Mouse (Mus musculus) ZHBTc4 (cell line): ENCODE measurements around the gene Piwil4.
A peak's percentile ranks its signal among the peaks of the same experiment; 100 is the strongest.
"Not testable (repeated sequence)": the region's sequence is repeated elsewhere in the genome, so short reads cannot be mapped to it uniquely, and the experiment has no call there.

Experiments
- DNase-seq: peaks from one replicate; pipeline ENCODE4 v3.0.0-alpha.2; 2011; ENCODE audit warnings: low read depth, low spot score

Piwil4 gene

GRCm38 (mm10) chr9:14726005-14726404, 14.5 kb downstream of the Piwil4 start:
- no peak for DNase-seq

DNA sequence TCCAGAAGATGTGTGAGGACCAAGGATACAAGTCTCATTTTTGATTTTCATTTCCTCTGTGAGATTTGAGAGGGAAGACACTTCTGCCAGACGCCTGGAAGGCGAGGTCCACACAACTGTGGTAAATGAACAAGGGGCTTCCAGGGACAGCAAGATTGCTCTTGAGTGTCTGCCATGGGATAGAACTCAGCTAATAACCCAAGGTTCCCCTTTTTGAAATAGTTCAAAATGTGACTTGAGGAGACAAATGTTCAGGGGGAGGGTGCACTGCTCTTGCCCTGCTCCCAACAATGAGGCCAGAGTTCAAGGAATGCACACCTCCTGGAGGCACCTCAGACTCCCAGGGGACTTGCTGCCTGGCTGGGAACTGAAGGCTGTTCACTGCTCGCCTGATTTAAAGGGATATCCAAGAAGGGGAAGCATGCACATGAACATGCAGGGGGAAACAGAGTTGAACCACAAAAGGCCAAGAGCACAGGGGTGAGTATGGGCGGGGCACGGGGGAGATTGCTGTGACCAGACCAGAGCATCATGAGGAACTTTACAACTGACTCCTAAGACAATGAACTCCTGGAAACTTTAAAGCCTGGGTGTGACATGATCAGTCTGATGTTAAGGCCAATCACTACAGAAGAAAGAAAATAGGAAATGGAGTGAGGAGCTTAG, 15.6 kb downstream of the Piwil4 start:
- DNase-seq = peak; percentile 41

DNA sequence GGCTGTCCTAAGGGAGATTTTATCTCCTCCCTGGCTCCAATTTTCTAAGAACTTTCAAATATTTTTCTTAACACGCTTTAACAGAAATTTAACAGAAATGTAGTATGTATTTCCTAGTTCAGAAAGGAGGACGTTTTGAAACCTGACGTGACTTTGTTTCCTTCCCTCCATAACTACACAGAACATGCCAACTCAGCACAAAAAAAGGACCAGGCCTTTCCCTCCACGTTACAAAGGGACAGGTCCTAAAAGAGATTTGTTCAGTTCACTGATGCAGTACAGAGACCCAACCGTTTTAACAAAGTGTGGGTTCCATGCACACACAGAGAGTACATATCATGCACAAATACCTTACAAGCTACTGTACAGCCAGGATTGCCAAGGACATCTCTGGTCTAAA, 18.9 kb downstream of the Piwil4 start:
- DNase-seq = no peak

- no peak for DNase-seq
These were observed 20.1 kb downstream of the Piwil4 start for GRCm38 (mm10) chr9:14720384-14720783.

- DNase-seq = no peak
These were observed 22.2 kb downstream of the Piwil4 start for GRCm38 (mm10) chr9:14718332-14718691.

DNA sequence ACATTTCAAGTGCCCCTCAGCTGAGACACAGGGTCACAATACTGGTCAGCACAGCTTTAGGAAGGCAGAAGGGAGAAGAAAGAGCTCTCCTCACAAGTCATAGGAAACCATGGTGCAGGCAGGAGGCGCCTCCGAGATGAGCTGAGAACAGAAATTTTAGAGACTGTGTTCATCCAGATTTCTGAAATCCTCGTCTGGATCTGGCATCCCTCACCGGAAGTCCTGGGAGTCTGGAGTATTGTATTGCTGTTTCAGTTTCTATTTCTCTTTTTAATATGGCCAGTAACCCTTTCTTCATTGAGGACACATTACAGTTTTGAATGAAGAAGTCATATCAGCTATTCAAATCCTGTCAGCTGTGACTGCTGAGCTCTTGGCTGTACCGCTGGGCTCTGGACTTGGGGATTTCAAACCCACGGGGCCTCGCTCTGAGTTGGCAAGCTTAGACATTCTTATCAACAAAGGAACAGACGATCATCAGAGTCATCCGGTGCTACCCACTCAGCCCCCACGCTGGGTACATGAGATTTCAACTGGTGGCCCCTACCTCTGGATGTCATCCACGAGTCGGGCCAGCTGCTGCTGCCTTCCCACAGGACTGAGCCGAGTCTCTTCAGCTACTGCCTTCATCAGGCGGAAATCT, 22.7 kb downstream of the Piwil4 start:
- DNase-seq = no peak

DNA sequence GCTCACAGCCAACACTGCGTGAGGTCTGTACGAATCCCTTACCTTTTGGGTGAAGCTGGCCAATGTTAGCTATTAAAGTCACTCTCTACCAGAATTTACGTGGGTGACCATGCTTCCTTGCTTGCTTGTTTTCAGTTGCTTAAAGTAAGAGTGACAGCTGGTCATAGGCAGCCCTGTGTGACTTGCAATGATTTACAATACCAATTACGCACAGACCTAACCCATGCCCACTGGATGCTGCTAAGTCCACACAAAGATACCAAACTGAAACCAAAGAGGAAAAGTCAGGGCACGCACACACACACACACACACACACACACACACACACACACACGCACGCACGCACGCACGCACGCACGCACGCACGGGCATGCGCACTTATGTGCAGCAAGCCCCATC, 25.3 kb downstream of the Piwil4 start:
- no peak for DNase-seq

DNA sequence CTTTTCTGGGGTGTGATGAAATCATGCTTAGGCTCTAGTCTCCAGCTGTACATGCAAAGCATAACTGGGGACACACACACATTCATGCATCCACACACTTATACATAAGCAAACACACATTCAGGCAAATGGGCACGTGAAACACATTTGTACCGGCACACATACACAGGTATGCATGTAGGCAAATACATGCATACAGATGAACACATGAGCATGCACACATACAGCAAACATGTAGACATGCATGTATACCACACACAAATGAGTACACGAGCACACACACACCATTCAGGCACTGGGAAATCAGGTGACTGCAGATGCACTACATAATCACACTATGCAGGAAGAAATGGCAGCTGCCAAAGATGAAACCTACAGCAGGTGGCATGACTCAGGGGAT, 29.6 kb downstream of the Piwil4 start:
- DNase-seq = no peak

DNA sequence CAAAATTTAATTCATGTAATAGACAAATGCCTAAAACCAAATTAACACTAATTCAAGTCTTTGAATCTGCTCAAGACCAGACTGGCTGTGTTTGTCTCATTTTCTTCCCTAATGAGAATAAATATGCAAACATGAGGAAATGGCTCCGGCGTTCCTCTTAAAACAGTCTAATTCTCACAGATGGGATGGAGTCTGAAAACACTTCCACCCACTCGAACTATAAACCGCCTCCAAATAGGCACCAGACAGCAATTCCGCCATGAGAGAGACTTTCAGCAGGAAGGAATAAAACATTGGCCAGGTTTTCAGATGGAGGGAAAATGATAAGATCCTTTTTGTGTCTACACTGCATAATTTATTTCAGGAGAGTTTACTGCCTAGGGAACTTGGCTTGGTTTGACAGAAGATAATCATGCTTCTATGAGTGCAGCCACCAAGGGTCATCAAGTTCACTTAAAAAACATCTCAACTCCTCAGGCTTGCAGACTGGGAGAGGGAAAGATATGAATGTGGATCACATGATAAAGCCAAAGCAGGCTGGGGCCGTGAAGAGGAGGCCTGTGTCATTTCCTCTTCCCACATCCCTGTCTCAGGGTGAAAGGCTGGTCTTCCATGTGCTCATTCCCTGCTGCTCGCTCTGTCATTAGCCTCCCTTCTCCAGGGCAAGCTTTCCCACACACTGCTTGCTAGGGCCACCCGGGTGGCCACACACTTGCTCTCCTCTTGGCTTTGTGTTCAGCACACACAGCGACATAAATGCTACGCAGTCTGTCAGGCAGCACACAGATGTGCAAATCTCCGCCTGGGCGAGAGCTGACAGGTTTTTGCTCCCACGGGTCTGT, 35.0 kb downstream of the Piwil4 start:
- no peak for DNase-seq

DNA sequence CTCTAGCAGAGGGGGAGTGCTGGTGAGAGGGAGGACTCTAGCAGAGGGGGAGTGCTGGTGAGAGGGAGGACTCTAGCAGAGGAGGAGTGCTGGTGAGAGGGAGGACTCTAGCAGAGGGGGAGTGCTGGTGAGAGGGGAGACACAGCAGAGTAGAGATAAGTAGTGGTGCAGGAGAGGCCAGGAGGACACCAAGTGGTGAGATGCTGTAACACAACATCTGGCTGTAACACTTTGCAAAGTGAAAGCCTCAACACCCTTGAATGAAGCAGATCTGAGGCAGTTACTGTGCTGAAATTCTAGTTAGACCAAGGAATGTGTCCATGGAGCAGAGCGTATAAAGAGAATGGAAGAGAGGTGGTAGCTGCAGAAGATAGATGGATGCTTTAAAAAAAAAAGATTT, 39.7 kb downstream of the Piwil4 start:
- not testable (repeated sequence) for DNase-seq

- DNase-seq = no peak
These were observed 41.3 kb downstream of the Piwil4 start for GRCm38 (mm10) chr9:14699288-14699640.

GRCm38 (mm10) chr9:14698582-14699287, 41.8 kb downstream of the Piwil4 start:
- DNase-seq = peak; percentile 87

DNA sequence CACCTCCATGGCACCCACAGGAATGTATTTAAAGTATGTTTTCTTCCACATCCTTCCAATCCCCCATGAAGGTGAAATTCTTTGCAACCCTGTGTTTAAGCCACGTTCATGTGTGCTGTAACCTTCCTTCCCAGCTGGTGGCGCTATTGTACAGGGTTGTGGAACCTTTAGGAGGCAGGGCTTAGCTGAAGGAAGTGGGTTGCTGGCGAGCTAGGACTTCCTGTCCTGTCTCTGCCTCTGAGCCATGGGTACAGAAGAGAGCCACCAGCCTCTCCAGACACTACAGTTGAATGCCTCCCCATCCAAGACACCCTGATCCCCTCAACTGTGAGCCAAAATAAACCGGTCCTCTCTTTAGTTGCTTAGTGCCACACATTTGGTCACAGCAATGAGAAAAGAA, 42.6 kb downstream of the Piwil4 start:
- peak; percentile 91 for DNase-seq

DNA sequence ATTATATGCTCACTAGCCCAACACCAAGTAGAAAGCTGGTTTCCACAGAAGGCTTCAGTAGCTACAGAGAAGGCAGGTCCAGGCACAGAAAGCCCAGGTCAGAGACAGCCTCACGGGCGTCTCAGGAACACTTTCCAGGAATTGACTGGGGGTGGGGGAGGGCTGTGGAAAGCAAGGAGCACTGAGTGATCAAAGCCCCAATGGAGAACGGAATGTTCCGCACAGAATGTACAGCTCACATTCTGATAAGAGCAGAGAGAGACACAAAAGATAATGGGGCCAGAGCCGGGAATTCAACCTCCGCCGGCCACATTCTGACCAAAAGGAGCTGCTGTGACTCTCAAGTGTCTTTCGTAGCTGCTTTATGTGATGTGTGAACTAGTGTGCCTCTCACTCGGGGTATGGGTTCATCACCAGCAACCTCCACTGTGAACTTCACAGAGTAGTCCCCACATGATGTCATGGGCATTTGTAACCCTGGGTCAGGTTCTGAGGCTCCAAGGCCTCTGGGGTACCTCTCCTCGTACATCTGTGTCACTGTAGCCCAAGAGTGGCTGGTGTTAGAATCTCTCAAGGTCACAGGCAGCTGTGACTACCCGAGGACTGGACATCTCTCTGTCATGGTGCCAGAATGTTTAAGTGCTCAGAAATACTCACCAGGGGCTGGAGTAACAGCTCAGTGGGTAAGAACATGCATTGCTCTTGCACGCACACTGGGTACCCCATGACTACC, 51.0 kb downstream of the Piwil4 start:
- no peak for DNase-seq

GRCm38 (mm10) chr9:14684363-14684762, 56.2 kb downstream of the Piwil4 start:
- no peak for DNase-seq

GRCm38 (mm10) chr9:14682741-14683140, 57.8 kb downstream of the Piwil4 start:
- no peak for DNase-seq

- DNase-seq = peak; percentile 37
These were observed 59.9 kb downstream of the Piwil4 start for GRCm38 (mm10) chr9:14680584-14680983.

DNA sequence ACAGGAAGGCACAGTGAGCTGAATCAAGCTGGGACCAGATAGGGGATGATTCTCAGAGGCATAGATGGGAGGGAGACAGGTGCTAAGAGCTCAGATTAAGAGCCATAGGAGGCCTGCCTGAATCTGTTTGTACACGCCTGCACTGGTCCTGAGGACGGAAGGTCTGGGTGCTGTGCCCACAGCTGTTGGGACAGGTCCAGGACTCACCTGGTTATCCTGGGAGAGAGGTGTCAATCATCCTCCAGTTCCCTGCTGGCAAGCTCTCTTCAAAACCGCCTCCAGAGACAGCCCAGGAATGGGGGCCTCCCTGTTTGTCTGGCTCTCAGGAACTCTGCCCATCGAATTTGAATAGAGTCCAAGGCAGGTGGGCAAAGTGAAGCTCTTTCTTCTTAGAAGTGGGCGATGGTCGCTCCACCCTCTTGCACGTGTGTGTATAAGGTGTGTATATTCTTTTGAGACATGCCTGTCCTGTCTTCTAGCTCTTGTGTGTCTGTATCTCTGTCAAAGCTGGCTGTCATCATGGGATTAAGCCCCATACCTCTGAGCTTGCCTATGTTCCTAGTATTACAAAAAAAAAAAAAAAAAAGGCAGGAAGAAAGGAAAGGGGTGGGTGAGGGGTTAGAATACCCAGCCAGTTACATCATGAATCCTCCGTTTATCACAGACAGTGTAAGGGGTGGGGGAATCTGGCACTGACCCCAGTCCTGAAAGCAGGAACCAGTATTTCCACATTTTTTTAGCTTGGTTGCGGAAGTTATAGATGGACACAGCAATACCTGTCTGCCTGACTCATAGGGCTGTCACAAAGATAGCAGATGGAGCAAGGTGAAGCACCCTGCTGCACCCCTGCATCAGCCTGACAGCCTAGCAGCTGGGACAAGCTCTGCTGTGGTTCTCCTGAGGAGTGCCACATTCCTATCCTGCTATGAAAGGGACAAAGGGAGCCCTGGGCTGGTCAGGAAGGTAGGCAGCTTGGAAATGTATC, 64.5 kb downstream of the Piwil4 start:
- DNase-seq = peak; percentile 60

DNA sequence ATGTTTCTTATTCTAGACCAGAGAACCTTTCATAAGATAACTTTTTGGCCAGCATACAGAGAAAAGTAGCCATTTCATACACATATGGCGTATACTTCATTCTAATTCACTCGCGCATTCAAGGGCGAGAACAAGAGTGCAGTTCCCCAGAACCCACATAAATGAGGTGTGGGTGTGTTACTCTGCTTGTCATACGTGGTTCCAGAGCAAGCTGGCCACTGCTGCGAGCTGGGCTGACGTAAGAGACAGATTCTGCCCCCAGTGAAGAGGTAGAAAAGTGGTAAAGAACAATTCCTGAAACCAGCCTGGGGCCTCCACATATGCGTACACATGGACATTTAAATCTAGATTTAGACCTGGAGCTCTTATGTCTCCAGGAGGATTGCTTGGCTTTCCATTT, 66.0 kb downstream of the Piwil4 start:
- DNase-seq = no peak

DNA sequence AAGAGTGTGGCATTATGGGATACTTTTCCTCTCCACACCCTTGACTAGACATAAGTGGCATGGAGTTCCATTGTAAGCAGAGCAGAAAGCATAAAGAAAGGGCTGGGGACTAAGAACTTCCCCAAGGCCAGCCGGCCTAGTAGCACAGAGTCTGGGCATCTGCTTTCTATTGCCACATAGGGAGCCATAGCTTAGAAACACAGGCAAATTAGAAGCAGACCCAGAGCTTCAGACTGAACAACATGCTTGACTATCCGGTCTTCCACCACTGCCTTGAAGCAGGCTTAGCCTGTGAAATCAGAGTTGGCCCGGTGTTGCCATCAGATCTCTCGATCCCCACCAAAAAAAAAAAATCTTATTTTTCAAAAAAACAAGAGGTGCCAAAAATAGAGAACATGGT, 67.4 kb downstream of the Piwil4 start:
- DNase-seq = no peak
